Mouse (Mus musculus): ENCODE results near the gene Sst.

DNA sequence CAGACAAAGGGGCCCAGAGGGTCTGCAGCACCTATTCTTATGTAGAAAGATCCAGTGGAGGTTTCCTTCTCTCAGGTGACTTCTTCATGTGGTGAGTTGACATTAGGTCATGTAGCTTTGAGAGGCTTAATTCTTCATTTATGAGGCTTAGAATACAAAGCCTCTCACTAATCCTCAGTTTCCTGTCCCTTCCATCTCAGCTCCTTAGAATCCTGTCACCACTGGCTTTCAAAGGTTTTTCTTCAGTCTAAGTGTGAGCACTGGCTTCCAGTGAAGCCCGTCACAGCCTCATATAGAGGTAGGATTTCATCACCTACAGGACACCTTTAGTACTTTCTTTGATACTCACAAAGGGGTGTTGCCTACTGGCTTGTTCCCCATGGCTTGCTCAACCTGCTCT is 32.1 kb upstream of the Sst start:
- TF ChIP-seq CTCF (IDR thresholded peaks at IDR 0.05), result no peak
- no peak for TF ChIP-seq POLR2A (IDR thresholded peaks at IDR 0.05; ENCODE audit: insufficient read depth, low read depth, low read length)
- TF ChIP-seq EP300 (IDR thresholded peaks at IDR 0.05; ENCODE audit: insufficient read depth, low read depth, low read length), result no peak

All from heart, adult 2 months (tissue).